Mouse (Mus musculus) right cerebral cortex, postnatal 10 days (tissue): Measurements from ENCODE around the gene Nsmce4a.
"Not testable (repeated sequence)": the region's sequence is repeated elsewhere in the genome, so short reads cannot be mapped to it uniquely, and the experiment has no call there.

Source experiments
- DNase-seq, 2 experiments: peaks; one replicate each; pipeline ENCODE4 v3.0.0; 2021; ENCODE audit warnings: low spot score in 2 of 2

The Nsmce4a gene

GRCm38 (mm10) chr7:130537068-130537467 lies 35.9 kb downstream of the Nsmce4a start:
- no peak for DNase-seq

DNA sequence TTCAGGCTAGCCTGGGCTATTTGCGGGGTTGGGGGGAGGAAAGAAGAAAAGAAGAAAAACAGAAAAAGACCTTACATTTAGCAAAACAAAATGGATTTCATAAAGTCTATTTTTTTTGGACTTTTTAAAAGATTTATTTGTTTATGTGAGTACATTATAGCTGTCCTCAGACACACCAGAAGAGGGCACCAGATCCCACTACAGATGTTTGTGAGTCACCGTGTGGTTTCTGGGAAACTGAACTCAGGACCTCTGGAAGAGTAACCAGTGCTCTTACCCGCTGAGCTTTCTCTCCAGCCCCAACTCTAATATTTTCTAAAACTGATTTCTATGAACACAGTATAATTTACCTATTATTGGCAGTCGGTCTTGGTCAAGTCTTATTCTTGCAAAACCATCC lies 37.7 kb downstream of the Nsmce4a start:
- DNase-seq = no peak

GRCm38 (mm10) chr7:130533316-130534260 lies 39.3 kb downstream of the Nsmce4a start:
- peak; percentile 84 to 93 for DNase-seq

DNA sequence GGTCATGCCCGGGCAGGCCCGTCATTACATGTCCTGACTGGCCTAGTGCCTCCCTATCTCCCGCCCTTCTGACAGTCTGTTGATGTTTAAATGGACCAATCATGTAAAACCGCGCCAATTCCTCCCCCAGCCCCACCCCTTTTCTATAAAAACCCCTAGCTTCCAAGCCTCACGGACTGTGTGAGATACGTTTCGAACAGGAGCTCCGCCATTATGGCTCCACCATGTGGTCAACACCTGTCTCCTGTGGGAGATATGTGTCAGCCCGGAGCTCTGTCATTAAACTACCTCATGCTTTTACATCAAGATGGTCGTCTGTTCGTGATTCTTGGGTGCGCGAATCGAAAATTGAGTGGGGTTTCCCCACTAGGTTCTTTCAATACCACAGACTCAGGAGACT lies 41.8 kb downstream of the Nsmce4a start:
- DNase-seq = not testable (repeated sequence)

DNA sequence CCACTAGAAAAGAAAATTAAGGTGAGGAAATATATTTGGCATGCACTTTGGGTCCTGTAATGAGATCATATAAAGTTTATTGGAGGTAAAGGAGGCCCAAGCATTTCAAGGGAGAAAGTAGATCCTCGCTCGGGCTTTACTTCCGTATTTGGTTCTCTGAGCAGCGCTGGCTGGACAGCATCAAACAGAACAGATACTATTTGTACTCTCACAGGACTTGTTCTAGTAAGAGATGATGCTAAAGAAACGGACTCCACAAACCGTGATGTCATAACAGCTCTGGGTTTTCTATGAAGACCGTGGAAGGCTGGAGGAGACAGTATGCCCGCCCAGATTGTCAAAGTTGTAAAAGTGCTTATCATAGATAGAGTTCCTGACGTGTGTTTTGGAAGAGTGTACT lies 45.6 kb downstream of the Nsmce4a start:
- no peak for DNase-seq

DNA sequence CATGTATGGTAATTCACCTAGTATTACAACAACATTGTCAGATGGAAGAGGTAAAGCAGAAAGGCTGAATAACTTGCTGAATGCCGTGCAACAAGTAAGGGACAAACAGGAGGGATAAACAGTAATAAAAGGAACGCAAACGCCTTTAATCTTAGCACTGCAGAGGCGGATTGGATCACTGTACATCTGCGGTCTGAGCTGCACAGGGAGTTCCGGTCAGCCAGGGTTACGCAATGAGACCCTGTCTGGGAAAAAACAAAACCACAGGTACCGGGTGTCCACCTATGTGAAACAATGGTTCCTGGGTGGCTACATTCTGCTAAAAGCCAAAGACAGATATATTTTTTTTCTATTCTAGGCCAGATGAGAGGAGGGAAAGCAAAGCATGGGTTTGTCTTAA lies 49.5 kb downstream of the Nsmce4a start:
- no peak for DNase-seq

DNA sequence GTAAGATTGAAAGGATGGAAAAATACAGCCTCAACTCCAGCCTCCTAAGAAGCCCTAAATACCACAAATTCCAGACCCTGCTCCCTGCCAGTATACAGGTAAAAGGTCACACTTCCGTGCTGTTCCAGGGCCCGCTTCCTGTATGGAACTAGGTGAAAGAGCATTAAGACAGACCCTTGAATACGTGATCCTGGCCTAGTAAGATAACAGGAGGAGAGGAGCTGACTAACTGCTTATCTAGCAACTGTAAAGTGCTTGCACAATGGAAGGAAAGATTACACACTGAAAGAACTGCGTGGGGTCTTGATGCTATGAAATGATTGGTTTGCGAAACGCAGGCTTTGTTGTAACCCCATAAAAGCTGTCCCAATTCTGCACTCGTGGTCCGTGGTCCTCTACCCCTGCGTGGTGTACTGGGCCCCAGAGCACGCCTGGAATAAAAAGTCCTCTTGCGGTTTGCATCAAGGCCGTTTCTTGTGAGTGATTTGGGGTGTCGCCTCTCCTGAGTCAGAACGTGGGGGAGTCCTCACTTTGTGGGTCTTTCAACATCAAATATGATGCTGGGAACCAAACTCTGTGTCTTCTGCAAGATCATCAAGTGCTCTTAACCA lies 52.0 kb downstream of the Nsmce4a start:
- DNase-seq = no peak

GRCm38 (mm10) chr7:130520049-130520425 lies 52.9 kb downstream of the Nsmce4a start, which contains the start of gene Ate1:
Gene Ate1 (minus strand): TSS chr7:130520369.
- no peak for DNase-seq

DNA sequence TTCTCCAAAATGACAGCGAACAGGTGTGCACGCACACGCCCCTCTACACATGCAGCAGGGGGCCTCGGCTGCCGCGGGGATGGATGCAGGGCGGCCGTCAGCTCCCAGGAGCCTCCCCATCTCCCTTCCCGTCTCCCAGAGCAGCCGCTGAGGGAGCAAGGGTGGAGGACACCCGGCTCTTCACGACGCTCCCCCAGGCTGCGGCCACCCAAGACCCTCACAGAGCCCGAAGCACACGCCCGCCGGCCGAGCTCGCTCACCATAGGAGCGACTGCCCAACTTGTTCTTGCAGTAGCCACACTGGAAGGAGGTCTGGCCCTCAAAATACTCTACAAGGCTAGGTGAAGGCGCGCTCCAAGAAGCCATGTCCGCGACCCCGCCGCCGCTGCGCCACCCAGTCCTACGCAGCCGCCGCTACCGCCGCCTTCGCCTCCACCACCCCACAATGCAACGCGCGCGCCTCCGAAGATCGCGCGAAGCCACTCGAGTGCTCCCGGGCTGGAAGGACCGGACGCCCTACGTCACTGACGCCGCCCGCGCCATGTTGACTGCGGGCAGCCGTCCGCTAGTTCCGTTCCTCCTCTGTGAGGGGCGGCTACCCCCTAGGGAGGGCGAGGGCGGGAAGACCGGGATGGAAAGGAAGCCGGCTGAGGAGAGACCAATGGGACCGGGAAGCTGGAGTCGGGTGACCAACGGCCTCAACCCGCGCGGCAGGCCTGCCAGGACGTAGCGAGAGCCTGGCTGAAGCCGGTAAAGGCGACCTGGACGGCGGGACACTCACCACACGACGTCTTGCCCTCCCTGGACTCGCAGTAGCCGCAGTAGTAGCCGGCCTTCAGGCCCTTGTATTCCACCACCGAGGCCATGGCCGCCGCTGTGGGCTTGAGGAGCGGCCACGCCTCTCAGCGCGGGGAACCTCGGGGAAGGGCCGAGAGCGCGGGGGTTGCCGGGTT lies 53.5 kb downstream of the Nsmce4a start:
- peak; percentile 98 to 99 for DNase-seq

- no peak for DNase-seq
Observed at GRCm38 (mm10) chr7:130518213-130519095, 54.5 kb downstream of the Nsmce4a start.

DNA sequence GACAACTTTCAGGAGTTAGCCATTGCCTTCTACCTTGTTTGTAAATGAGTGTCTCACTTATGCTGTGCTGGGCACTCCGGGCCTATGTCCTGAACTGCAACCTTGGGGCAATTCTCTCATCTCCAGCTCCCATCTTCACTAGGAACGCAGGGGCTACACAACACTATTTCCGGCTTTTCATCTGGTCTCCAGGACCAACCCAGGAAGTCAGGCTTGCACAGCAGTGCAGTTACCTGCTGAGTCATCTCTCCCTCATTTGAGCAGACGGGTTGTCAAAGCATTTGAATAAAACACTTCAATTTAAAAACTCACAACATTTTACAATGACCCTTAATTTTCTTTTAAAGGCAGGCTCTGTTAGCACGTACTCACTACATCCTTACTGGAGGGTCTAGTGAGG lies 62.7 kb downstream of the Nsmce4a start:
- DNase-seq = no peak

DNA sequence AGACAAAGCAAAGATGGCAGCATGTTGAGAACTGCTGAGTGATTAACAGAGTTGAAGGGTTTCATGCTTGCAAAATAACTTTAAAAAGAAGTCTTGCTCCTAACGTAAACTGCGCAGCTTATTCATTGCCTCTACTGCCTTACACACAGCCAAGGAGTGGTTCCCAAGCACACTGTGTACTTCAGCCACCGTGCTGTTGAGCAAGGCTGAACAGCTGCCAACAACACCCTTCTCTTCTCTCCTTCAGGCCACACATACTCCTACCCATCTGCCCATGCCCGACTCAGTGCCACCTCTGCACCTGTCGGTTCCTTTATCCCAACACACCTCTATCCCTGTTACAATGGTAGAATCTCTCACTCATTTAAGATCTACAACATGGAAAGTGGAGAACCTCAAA lies 69.9 kb downstream of the Nsmce4a start:
- DNase-seq = no peak

GRCm38 (mm10) chr7:130501499-130501898 lies 71.4 kb downstream of the Nsmce4a start:
- no peak for DNase-seq

- DNase-seq = no peak
Observed at GRCm38 (mm10) chr7:130493346-130493745, 79.6 kb downstream of the Nsmce4a start.

- DNase-seq = no peak
Observed at GRCm38 (mm10) chr7:130492026-130492425, 80.9 kb downstream of the Nsmce4a start.
